ENCODE assay signal across 25 mouse cellular contexts in the genomic region with DNA sequence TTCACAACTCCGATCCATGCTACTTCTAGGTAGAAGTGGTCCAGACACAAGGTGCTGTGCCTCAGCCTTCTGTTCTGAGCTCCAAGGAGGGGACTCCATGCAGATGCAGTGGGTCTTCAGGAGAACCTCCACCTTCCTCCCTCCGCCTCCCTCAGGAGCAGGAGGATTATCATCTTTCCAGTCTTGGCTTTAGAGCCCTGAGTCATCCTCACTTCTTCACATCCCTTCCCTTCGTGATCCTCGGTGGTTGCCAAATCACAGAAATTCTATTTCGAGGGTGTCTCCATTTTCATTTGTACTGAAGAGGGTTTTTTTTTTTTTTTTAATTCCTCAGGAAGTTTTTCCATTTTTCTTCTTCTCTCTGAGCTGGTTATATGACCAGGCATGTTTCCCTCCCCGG. TPM values are rescaled to one million over a fixed set of nuclear protein-coding genes. Genes with fewer than 3 reads are reported as not detected.
DNase-seq lines count a peak whose midpoint lies in the region; ATAC-seq and TF ChIP-seq lines count a peak whose summit lies in the region.
"Had no signal": no experiment of that assay in that cellular context is flagged by ENCODE, and none has a peak within 500 bp of the region (broad histone marks: within the 10 kb centered on the region; RNA-seq: fewer than 3 reads in every experiment).

No protein-coding gene starts in this region.

- no peak overlapping the region for H3K4me3 ChIP-seq in left cerebral cortex, adult 2 months
- H3K4me3 ChIP-seq: embryonic facial prominence, embryonic 10.5 days; embryonic facial prominence, embryonic 12.5 days; forebrain, embryonic 12.5 days had no signal

- peak; percentile 92 for ATAC-seq in frontal cortex, adult (ENCODE audit: low TSS enrichment)
- ATAC-seq: activated CD4-positive, CD25-positive, alpha-beta regulatory T cell, adult 4 months; CD4-positive, CD25-positive, alpha-beta regulatory T cell, adult 4 months; forebrain, embryonic 14.5 days; forebrain, embryonic 16.5 days; Patski had no signal

- intact Hi-C loops in left cerebral cortex, adult 2 months (cut with DNase I): no loop called here
- intact Hi-C loops in left cerebral cortex, postnatal 10 days (cut with DNase I): no loop called here

- TF ChIP-seq CTCF in left cerebral cortex, adult 2 months (IDR thresholded peaks at IDR 0.05): no peak

- peak overlapping the region; percentile 32; the same call in 1 of the 2 replicates for H3K27ac ChIP-seq in left cerebral cortex, adult 2 months
- H3K27ac ChIP-seq: embryonic facial prominence, embryonic 10.5 days; embryonic facial prominence, embryonic 12.5 days; forebrain, embryonic 12.5 days had no signal

- DNase-seq in frontal cortex, postnatal 25 days (ENCODE audit: low spot score in 2 of 2): no peak
- no peak for DNase-seq in left cerebral cortex, adult 2 months (ENCODE audit: extremely low spot score in 1 of 2, low spot score in 2 of 2)
- DNase-seq in left cerebral cortex, postnatal 10 days (ENCODE audit: extremely low spot score in 1 of 2, low spot score in 2 of 2): no peak
- DNase-seq in right cerebral cortex, adult 18-20 months: peak; percentile 42
- no peak for DNase-seq in right cerebral cortex, postnatal 36 days (ENCODE audit: low spot score in 2 of 2)
- DNase-seq in telencephalon, adult 2 months (ENCODE audit: low read depth, low spot score): peak; percentile 52
- DNase-seq in adipocyte (ENCODE audit: low spot score): no peak
- DNase-seq: adrenal gland, adult 2 months; adrenal gland, postnatal 10 days; adrenal gland, postnatal 25 days; B cell, adult 2 months; cerebellum, adult 11-12 months; cerebellum, adult 8-10 months; cerebellum, adult 9-11 months; cerebellum, postnatal 14 days; cerebellum, postnatal 36 days had no signal

RNA-seq across cellular contexts. Expression of gene Paqr8, which starts 16.3 kb away (rescaled TPM):
- 100 to 1,000 TPM; 128 to 135 TPM for total RNA-seq in left cerebral cortex, adult 2 months (2021)
- total RNA-seq in left cerebral cortex, postnatal 10 days (2021): 10 to 100 TPM; 61.6 to 87.0 TPM

RNA-seq across cellular contexts. Expression of gene Mcm3, which starts 53.9 kb away (rescaled TPM):
- total RNA-seq in left cerebral cortex, adult 2 months (2021): 1 to 10 TPM; 1.9 to 3.4 TPM
- 1 to 10 TPM; 4.8 to 5.4 TPM for total RNA-seq in left cerebral cortex, postnatal 10 days (2021)

Comparison
In these comparisons a context has a peak if more than half of its experiments do, and no peak if none do; other contexts are left out.
1. DNase-seq: peak in right cerebral cortex, adult 18-20 months (single experiment) and telencephalon, adult 2 months (single experiment); none in frontal cortex, postnatal 25 days (0 of 2), left cerebral cortex, adult 2 months (0 of 2), left cerebral cortex, postnatal 10 days (0 of 2), right cerebral cortex, postnatal 36 days (0 of 2) and adipocyte (single experiment).